Mouse (Mus musculus): ENCODE data around the gene Tfg. TPM values are rescaled to one million over a fixed set of nuclear protein-coding genes. Genes with fewer than 3 reads are reported as not detected.

Gene Tfg
- 66.0 and 79.1 TPM in 2 replicates for total RNA-seq (2021)
- long read RNA-seq, transcript Tfg-201 (8 exons, 1,945 nt) = major isoform, 36 of 50 reads
- long read RNA-seq, partial matches to known transcripts = 2 of 50 reads
- long read RNA-seq, other reads (novel, unspliced or antisense) = 12 of 50 reads

- peak; percentile 100 for DNase-seq
Measured at GRCm38 (mm10) chr16:56717224-56718200, at the start of gene Tfg. Gene Tfg (minus strand): TSS chr16:56717450.

GRCm38 (mm10) chr16:56729060-56729459 is 11.8 kb upstream of the Tfg start:
- DNase-seq = no peak

- no peak for DNase-seq
Measured at GRCm38 (mm10) chr16:56724927-56725326, 7.7 kb upstream of the Tfg start.

- DNase-seq = no peak
Measured at GRCm38 (mm10) chr16:56722357-56722756, 5.1 kb upstream of the Tfg start.

- DNase-seq = no peak
Measured at GRCm38 (mm10) chr16:56719031-56719430, 1.8 kb upstream of the Tfg start.

- peak; percentile 60 for DNase-seq
Measured at GRCm38 (mm10) chr16:56716557-56717179, 582 bp downstream of the Tfg start.

- DNase-seq = no peak
Measured at GRCm38 (mm10) chr16:56715608-56716007, 1.6 kb downstream of the Tfg start.

- DNase-seq = no peak
Measured at GRCm38 (mm10) chr16:56710071-56710470, 7.2 kb downstream of the Tfg start.

GRCm38 (mm10) chr16:56705731-56706130 is 11.5 kb downstream of the Tfg start:
- no peak for DNase-seq

- DNase-seq = no peak
Measured at GRCm38 (mm10) chr16:56700898-56701297, 16.4 kb downstream of the Tfg start.

GRCm38 (mm10) chr16:56696448-56696847 is 20.8 kb downstream of the Tfg start:
- no peak for DNase-seq

GRCm38 (mm10) chr16:56690715-56691114 is 26.5 kb downstream of the Tfg start:
- no peak for DNase-seq

- no peak for DNase-seq
Measured at GRCm38 (mm10) chr16:56686747-56687146, 30.5 kb downstream of the Tfg start.

- DNase-seq = no peak
Measured at GRCm38 (mm10) chr16:56681010-56681645, 36.1 kb downstream of the Tfg start.

GRCm38 (mm10) chr16:56677146-56677545 is 40.1 kb downstream of the Tfg start:
- no peak for DNase-seq

GRCm38 (mm10) chr16:56673420-56673819 is 43.8 kb downstream of the Tfg start:
- no peak for DNase-seq

GRCm38 (mm10) chr16:56670941-56671340 is 46.3 kb downstream of the Tfg start:
- DNase-seq = no peak

GRCm38 (mm10) chr16:56669520-56669919 is 47.7 kb downstream of the Tfg start:
- DNase-seq = no peak

- DNase-seq = no peak
Measured at GRCm38 (mm10) chr16:56658866-56659265, 58.4 kb downstream of the Tfg start.

GRCm38 (mm10) chr16:56655193-56655910 is 61.9 kb downstream of the Tfg start:
- no peak for DNase-seq

- no peak for DNase-seq
Measured at GRCm38 (mm10) chr16:56646382-56647172, 70.7 kb downstream of the Tfg start.
